Mouse (Mus musculus) lung, postnatal 14 days (tissue): ENCODE measurements around the gene Nipal4.

Experiments
- DNase-seq: peaks from one replicate; pipeline ENCODE4 v3.0.0; 2021

Nipal4 gene

DNA sequence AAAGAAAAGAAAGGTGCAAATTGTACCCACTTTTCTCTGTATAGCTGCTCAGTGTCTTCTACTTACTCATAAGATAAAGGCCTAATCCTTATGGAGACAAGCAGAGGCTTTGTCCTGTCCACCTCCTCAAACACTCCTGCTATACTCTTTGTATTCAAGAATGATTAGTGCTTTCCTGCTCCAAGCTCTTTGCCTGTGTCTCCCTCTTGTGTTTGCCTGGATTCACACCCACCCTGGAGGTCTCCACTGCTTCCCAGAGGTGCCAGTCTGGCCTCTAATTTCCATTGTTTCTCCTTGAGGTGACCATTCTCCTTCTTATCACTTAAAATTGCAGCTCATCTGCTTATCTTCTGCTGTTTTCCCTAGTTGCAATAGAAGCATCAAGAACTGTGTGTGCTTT, 8.8 kb downstream of the Nipal4 start:
- no peak for DNase-seq

DNA sequence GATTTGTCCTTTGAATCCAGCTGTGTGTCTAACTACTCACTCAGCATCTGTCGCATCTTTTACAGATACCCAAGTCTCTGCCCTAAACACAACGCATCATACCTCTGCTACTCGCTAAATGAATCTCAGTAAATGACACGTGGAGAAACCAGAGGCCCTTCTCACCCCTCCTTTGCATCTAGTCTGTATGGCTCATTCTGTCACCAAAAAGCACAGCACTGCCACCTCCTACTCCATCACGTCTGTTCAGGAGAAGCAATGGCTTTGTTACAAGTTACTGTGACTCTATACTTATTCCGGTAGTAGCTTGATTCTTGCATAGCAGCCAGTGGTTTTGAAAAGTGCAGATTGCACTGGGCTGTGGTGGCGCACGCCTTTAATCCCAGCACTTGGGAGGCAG, 9.4 kb downstream of the Nipal4 start:
- DNase-seq = no peak

DNA sequence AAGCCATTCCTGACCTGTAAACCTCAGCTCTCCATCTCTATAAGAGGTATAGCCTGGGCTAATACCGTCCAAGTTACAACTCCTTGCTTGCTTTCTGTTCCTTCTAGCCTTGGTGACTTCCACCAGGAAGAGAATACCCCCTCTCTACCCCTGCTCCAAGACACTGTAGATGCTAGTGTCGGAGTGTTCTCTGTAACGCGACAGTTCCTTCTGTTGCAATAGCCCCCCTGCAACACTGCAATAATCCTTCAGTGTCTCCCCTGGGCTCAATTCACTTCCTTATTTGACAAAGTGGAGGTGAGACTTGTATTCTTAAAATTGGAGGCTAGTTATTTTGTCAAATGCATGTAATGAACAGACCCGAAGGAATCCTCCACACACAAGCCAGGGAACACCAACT, 19.7 kb downstream of the Nipal4 start:
- DNase-seq = no peak

DNA sequence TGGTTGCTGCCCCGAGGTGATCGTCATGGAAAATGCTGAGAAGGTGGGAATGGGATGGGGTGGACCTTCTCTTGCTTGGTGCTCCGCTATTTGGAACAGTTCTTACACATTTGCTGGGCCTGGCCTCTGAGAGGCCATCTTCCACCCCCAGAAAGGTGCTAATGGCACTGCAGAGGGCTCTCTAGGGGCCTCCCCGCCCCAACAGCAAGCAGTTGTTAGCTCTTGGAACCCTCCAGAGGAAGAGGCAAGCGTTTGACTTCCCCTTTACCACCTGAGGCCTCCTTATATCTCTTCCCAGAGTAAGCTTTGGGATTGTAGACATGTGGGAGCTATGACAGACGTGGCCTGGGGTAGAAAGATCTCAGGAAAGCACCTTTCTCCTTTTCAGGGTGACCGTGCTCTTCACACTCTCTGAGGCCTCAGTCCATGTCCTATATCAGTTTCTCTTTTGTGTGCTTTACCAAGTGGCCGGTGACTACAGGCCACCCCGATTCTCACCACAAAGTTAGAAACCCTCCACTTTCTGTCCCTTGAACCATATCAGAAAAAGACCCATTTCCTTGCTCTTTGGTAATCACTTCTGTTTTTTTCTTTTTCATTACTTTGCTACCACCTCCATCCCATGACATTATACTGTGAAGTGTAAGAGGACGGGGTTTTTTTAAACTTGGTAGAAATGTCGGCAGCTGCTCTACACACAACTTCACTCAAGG, 21.0 kb downstream of the Nipal4 start:
- no peak for DNase-seq

DNA sequence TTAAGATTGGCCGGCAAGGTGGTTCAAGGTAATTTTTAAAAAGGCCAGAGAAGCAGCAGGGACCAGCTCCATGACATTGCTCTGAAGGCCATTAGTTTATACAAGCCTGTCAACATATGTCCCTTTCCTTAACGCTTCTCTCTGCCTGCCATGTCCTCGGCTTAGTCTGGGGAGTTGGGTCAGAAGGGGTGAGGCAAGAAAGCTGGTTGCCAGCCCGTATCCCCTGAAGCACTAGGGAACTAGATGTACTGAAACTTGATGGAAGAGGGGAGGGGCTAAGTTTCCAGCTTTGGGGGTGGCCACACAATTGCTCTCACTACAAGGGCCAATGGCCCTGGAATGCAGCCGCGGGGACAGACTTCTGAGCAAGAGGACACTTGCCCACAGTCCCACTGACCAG, 23.0 kb downstream of the Nipal4 start:
- DNase-seq = no peak

DNA sequence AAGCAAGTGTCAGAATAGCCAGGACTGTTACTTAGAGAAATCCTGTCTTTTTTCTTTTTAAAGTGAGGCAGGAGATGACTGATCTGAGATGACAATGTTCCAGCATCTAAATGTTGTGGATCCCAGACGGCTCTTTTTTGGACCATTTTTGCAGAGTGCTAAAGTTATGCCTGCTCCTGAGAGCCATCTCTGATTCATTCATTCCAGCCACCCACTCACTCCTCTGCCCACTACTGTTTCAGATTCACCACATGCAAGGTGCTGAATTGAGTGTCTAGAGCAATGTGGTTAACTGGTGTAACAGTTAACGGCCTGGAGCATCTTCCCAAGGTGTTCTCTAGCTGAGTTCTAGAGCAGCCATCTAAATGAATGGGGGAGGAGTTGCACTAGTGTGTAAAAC, 31.4 kb downstream of the Nipal4 start:
- DNase-seq = no peak

DNA sequence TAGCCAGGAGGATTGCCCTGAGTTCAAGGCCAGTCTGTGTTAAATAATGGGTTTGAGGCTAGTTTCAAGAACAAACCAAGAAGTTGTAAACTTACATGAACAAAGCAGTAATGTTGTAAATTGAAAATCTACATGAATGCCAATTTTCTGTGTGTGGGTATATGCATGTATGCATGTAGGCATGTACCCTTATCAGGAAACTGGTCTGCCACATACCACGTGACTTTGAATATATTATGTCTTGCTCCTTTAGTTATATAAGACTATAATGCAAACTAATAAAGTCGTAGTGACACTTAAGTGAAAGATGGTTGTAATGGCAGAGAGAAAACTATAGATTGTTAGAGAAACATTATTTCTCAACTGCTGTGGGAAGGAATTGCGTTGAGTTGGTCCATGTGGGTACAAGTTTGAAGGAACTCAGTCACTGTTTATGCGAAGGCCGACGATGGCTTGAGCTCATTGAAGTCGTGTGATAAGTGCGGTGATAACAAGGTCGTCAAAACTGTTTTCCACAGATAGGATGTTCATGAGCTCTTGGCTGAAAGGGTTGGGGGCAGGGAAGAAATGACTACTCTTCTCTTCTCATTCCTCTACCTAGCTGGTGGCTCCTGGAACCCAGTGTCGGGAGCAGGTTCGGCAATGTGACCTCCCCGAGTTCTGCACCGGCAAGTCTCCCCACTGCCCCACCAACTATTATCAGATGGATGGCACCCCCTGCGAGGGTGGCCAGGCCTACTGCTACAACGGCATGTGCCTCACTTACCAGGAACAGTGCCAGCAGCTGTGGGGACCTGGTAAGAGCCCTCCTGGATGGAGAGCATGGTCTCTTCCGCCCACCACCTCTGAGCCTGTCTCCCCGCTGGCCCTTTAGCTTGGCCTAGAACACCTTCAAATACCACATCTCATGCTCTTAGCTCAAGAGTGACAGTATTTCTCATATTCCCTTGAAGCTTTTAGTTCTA, 35.0 kb downstream of the Nipal4 start:
- DNase-seq = no peak

DNA sequence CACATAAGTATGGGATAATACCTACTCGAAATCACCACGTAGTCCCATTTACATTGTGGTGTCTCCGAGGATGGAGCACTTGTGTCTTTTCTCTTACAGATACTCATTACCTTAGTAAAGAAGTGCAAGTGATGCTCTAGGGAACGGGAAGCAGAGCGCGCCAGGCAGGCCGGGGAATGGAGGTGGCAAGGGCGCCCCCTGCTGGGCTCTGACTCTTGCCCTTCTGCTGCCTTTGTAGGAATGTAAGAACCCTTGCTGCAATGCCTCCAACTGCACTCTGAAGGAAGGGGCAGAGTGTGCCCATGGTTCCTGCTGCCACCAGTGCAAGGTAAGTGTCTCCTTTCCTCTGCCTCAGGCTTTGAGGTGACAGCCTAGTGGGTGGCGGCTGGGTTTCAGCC, 37.8 kb downstream of the Nipal4 start:
- DNase-seq = peak; percentile 90

DNA sequence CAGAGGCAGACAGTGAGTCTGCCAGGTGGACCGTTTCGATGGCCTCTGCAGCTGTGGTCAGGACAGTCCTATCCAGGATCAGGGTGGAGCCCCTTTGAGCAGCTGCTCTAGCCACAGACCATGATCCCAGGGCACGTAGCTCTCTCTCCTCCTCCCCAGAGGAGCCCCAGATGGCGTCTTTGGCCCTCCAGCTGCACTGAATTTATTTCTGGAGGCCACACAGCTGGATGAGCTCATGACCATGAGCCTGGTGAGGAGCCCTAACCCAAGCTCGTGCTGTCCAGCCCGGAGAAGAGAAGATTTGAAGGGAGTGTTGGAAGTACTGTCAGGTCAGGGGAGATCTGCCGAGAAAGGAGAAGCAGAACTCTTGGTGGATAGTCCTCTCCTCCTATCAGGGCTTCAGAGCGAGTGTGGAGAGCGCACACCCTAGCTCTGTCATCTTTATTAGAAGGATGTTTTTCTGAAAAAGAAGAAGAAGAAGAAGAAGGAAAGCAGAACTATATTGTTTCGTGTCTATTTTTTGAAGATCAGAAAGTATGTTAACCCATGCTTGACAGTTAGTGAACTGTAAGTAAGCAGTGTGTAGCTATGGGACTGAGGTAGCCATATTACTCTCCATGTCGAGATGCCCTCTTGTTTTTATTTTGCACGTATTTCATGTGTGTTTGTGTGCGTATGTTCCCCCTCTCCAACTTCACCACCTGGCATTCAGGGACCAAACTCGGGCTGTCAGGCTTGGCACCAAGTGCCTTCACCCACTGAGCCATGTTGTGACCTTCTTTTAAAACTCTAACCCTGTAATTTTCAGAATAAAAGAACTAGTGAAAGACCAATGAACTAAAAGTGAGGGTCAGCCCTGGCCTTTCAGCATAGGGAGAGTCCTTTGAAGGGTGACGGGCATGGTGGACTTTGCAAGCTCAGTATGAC, 38.4 kb downstream of the Nipal4 start:
- peak; percentile 42 for DNase-seq

DNA sequence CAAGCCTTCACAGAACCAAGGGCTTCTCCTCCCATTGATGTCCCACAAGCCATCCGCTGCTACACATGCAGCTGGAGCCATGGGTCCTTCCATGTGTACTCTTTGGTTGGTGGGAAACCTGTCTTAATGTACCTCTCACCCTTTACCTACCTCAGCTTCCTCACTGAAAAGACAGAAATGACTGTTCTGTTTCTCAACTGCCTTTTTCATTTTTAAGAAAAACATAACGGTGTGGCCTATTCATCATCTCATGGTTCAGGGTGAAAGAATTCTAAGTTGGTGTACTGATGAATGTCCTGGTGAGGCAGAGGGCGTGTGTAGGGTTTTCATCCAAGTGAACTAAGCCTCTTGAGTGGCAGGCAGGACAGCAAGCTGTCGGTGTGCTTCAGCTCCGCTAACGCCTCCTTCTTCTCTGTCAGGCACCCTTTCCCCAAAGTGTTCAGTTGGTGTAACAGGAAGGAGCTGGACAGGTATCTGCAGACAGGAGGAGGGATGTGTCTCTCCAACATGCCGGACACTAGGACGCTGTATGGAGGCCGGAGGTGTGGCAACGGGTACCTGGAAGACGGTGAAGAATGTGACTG, 39.4 kb downstream of the Nipal4 start:
- DNase-seq = no peak

DNA sequence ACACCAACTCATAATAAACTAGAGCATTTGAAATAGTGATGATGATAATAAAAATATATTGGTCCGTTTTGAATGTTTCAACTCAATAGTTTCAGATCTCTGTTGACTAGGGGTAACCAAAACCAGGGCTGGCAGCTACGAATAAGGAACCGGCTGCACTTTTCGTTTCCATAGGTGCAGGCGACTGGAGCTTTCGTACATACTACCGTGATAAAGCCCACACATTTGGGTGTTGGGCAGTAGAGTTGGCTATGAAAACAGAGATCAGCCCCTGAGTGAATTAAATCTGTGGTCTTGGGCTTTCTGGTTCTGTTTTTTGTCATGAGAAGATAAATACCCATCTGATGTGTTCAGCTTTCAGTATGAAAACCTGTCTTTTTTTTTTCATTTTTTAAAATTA, 40.0 kb downstream of the Nipal4 start:
- DNase-seq = no peak

DNA sequence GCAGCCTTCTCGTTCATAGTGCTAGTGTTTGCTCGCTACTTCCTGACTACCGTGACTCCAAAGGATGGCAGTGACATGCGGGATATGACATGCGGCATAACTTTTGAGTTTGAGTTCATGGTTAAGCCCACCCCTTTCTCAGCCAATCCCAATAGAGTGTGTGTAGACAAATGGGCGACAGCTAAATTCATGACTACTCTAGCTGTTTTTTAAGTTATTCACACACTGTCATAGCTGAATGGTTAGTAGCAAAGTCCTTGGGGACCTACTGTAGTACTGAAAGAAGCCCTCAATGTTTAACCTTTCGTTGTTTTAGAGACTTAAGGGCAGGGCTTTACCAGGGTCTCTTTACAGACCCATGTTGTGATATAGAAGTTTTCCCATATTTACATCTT, 40.5 kb downstream of the Nipal4 start:
- DNase-seq = no peak

DNA sequence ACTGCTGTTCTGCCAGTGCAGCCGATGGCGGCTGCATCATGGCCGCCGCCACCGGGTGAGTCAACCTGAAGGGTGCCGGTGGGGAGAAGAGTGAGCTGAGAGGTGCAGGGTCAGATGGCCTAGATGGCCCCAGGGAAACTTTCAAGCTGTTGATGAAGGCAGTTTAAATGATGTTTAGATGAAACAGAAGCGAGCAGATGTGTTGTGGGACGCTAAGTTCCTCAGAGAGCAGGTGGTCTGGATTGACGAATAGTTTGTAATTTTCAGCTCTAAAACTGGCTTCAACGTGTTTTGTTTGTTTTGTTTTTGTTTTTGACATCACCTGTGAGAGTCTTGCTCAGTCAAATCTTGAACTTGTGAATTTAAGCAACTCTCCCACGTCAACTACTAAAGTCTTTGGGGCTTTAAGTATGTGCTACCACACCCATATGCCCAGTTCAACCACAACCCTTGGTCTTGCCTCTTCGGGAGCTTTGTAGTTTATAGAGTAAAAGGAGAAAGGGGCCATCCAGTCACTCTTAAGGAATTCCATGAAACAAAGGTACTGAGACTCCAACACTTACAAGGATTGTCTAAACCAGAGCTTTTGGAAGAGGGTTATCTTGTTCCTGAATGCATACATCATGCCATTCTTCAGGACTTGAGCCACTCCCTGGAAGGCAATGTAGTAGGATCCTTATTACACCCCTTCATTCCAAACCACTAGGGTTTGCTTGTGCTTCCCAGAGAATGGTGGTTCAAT, 41.0 kb downstream of the Nipal4 start:
- no peak for DNase-seq

DNA sequence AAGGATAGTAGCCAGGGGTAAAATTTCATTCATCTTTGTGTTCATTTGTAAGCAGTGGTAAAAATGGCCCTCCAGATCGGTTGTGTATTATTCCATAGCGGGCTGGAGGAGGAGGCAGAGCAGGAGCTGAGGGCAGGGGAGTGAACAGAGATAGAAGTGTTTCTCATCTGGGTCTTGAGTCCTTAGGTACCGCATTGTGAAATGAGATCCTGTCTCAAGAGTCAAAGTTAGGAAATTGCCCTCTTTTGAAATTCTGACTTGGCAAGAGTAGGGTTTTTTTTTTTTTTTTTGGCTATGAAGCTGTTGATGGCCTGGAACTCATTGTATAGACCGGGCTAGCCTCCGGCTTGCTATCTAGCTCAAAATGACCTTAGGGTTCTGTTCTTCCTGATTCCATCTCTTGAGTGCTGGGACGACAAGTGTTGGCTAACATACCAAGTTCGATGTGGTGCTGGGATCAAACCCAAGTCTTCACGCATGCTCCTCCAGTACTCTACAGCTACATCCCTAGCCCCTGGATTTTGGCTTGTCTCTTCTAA, 42.9 kb downstream of the Nipal4 start:
- DNase-seq = no peak

DNA sequence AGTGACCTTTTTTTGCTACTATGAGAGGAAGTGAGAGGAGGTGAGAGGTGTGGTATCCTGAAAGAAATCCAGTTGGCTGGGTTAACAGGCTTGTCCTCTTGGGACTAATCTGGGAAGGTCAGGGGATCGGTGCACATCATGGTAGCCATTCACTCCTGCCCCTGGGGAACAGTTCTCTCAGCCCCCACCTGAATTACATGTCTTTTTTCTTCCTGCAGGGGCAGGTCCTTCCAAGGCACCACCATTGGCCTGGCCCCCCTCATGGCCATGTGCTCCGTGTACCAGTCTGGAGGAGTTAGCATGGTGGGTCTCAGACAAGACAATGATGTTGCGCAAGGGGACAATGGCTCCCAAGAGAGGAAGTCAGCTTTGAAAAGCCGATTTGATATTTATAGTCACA, 43.4 kb downstream of the Nipal4 start:
- no peak for DNase-seq

DNA sequence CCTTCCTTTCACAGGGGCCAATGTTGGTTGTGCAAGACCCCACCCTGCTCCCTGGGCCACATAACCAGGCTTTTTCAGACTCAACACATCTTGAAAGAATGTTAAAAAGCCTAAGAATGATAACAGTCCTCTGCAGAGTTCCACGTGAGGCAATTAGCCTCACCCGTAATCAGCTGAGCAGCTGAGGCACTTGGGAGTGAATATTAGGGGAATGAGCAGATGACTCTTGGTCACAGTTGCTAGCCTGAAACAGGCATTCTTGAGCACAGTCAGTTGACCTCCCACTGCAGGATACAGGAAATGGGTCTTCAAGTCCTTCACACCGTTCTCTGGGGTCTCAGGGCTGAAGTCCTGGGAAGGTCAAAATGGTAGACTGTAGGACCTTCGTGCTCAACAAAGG, 44.6 kb downstream of the Nipal4 start:
- DNase-seq = no peak

DNA sequence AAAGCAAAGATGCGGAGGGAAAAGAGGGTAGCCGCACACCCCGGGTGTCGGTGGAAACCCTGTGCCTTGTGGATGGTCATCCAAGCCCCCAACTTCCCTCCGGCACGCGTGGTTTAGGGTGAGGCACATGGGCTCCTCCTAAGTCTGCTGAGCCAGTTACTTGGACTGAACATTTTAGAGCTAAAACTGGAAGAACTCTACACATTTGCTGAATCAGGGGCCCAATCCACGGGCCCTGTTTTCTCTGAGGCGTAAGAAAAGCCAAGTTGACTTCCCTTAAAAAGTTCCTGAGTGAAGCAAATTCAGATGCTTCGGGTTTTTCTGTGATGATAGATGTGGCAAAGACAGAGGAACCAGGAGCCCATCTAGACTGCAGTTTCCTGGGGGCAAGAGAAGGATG, 46.2 kb downstream of the Nipal4 start:
- no peak for DNase-seq

DNA sequence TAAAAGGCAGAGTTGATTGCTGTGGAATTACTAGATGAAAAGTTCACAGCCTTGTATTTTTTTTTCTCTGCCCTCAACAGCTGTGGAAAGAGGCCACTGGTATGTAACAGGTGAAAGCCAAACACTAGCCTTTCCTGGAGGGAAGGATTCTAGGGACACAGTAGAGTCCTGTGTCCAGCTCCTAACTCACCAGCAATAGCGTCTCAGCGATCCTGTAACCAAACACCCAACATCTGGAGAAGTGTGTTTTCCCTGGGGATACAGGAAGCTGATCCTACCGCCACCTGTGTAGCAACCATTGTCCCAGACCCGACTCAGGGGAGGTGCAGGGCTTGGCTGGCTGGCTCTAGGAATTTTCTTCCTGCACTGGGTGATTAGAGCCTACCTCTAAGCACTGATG, 46.7 kb downstream of the Nipal4 start:
- no peak for DNase-seq

DNA sequence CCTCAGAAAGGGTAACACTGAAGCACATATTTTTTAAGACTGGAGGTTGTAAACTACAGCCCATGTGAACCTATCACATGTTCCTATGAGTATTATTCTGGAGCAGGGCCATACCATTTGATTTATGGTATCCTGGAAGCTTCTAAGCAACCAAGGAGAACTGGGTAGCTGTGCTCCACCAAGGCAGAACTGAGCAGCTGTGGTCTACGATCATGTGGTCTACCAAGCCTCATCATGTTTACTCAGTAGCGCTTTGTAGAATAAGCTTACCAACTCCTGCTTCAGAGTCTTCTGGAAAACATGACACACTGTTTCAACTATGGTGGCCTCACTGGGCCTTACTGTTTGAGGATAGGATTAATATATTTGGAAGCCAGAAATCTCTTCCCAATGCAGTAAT, 49.8 kb downstream of the Nipal4 start:
- no peak for DNase-seq

DNA sequence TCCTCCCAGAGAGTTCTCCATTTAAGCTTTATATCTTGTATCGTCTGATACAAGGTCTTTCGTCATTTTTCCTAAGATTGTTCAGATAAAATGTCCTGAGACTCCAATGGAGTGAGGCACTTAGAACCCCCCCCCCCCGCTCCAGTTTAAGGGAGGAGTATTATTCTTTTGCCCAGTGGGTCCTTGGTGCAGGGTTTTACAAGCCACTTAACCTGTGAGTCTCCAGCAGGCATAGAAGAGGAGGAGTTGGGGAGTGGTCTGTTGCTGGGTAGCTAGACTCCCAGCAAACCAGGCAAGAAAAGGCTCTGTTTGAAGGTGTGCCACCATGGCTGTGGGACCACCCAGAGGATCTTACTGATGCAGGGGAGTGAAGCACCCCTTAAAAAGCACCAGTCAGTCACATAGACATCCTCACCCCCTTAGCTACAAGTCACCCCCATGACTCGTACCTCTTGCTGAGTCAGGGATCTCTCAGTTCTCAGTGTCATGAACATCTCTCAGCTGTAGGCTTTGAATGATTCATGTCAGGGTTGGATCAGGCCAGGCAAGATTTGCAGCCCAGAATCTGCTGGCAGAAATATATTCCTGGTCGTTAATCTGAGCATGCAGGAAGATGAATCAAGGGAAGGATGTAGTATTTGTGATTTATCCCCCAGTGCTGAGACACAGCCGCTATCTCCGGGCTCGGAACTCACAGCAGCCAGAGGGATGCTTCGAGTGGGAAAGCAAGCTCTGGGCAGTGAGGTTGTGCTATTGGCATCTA, 50.7 kb downstream of the Nipal4 start:
- DNase-seq = no peak

DNA sequence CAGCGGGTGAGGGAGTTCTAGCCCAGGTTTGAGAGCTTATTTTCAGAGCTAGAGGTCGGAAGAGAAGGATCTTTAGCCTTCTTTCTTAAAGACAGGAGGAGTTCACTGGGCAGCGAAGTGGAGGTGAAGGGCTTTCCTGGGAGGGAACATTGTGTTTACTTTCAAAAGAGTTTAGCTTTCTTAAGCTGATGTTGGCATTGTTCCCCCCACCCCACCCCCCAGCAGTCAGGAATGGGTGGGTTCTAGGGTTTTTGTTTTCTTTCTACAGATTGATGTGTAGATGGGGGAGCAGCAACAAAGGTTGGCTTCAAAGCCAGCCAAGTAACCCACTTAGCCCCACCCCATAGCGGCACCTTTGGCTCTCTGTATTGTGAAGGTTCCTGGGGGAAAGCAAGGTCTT, 51.3 kb downstream of the Nipal4 start:
- DNase-seq = no peak
